Mouse (Mus musculus): ENCODE data around the gene Tmem72.
A peak's percentile ranks its signal among the peaks of the same experiment; 100 is the strongest.

Tmem72 gene

GRCm38 (mm10) chr6:116644335-116644734, 72.4 kb downstream of the Tmem72 start:
- peak in 1 of 2 experiments; percentile 63 for DNase-seq

GRCm38 (mm10) chr6:116643881-116644280, 72.8 kb downstream of the Tmem72 start:
- DNase-seq: no peak

GRCm38 (mm10) chr6:116642942-116643341, 73.8 kb downstream of the Tmem72 start:
- DNase-seq: no peak

GRCm38 (mm10) chr6:116639663-116640062, 77.0 kb downstream of the Tmem72 start:
- DNase-seq: no peak

- DNase-seq: no peak
Measured at GRCm38 (mm10) chr6:116638871-116639270, 77.8 kb downstream of the Tmem72 start.

GRCm38 (mm10) chr6:116637496-116637895, 79.2 kb downstream of the Tmem72 start:
- no peak for DNase-seq

- DNase-seq: no peak
Measured at GRCm38 (mm10) chr6:116636581-116637235, 80.0 kb downstream of the Tmem72 start.

- peak; percentile 87 to 92 for DNase-seq
Measured at GRCm38 (mm10) chr6:116635251-116636180, 81.2 kb downstream of the Tmem72 start.

GRCm38 (mm10) chr6:116633741-116634695, 82.7 kb downstream of the Tmem72 start:
- DNase-seq: no peak

GRCm38 (mm10) chr6:116632129-116632528, 84.6 kb downstream of the Tmem72 start:
- peak; percentile 89 to 97 for DNase-seq

- peak in 1 of 2 experiments; percentile 1 for DNase-seq
Measured at GRCm38 (mm10) chr6:116629766-116630165, 86.9 kb downstream of the Tmem72 start.

Measured in kidney, postnatal 25 days (tissue).